Mouse (Mus musculus) lung, embryonic 16.5 days (tissue): ENCODE data around the gene Abcb8. TPM values are rescaled to one million over a fixed set of nuclear protein-coding genes. Genes with fewer than 3 reads are reported as not detected.
A peak's percentile ranks its signal among the peaks of the same experiment; 100 is the strongest.

Source experiments
- ATAC-seq: fragments of 200-750 bp; cut with Nextera tagmentation; 2 replicates; pipeline ENCODE4 v1.8.0; 2017; ENCODE audit warnings: low read depth, mild to moderate bottlenecking, moderate library complexity
- H3K27ac ChIP-seq: fragments of 300-500 bp; sonication (generic); 2 replicates; pipeline ENCODE4 v1.5.1; 2014; ENCODE audit warnings: mild to moderate bottlenecking, control low read depth, low read length
- H3K27me3 ChIP-seq: fragments of 300-500 bp; sonication (generic); 2 replicates; pipeline ENCODE4 v1.6.1; 2014; ENCODE audit warnings: low read depth, low read length, mixed read lengths; ENCODE audit not compliant: control insufficient read depth, insufficient read depth
- H3K36me3 ChIP-seq: fragments of 300-500 bp; sonication (generic); 2 replicates; pipeline ENCODE4 v1.6.1; 2014; ENCODE audit warnings: low read length; ENCODE audit not compliant: control insufficient read depth, insufficient read depth
- H3K4me1 ChIP-seq: fragments of 300-500 bp; sonication (generic); replicated peaks from 2 replicates; pipeline ENCODE4 v1.6.1; 2014; ENCODE audit warnings: low read length, mixed read lengths; ENCODE audit not compliant: control insufficient read depth, insufficient read depth
- H3K4me2 ChIP-seq: fragments of 300-500 bp; sonication (generic); 2 replicates; pipeline ENCODE4 v1.6.1; 2014; ENCODE audit warnings: low read depth, low read length, control low read depth
- H3K4me3 ChIP-seq: fragments of 300-500 bp; sonication (generic); 2 replicates; pipeline ENCODE4 v1.5.1; 2014; ENCODE audit warnings: mild to moderate bottlenecking, low read length, control low read depth
- H3K9ac ChIP-seq: fragments of 300-500 bp; sonication (generic); 2 replicates; pipeline ENCODE4 v1.6.1; 2014; ENCODE audit warnings: low read length, control low read depth
- H3K9me3 ChIP-seq: fragments of 300-500 bp; sonication (generic); 2 replicates; pipeline ENCODE4 v1.6.1; 2016; ENCODE audit warnings: low read length; ENCODE audit not compliant: control insufficient read depth
- WGBS: fragments of 180-500 bp; shearing (Covaris S2); extraction: QIAGEN DNeasy Blood & Tissue Kit; methylation state at CpG from one replicate; pipeline ENCODE4 v1.1.7; 2014; 5-methylcytosine and 5-hydroxymethylcytosine counted together
- polyA plus RNA-seq: library from polyadenylated mRNA; unstranded; fragments of >200 nt; fragmentation: Nextera tagmentation; extraction: Ambion mirVana; gene quantifications from 2 replicates; pipeline ENCODE4 v1.2.1, GENCODE M21; 2015

Gene Abcb8
- polyA plus RNA-seq, 1 experiment from 2014 or later: 48.0 TPM

DNA sequence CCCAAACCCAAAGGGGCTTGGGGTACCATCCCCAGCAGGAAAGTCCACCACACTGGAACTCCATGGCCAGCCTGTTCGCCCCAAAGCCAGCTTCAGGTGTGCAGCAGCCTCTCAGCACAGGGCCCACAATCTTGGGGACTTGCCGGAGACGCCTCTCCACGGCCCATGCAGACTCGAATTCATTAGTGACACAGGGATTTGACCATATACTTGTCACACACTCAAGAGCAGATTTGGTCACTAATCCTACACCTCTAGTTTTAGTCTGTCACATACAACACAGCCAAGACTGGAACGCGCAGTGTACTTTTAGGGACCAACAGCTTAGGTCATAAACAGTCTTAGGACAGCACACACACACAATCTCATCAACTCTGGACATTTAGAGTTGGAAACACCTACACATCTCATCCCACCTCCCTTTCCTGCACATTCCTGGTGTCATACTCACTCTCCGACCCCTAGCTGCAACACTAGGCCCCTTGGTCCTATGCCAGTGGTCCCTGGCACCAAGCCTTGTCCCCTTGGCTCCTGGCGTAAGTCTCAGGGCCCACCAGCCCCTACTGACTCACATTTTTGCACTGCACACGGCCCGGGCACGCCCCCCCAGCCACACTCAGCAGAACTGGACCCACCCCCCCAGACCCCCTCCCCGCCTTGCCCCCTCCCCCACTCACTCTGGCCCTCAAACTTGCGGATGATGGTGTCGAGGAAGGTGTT lies 42.8 kb upstream of the Abcb8 start:
- no peaks in the 10 kb centered on the region for H3K36me3 ChIP-seq
- H3K9me3 ChIP-seq: no peaks in the 10 kb centered on the region
- H3K4me2 ChIP-seq: peak overlapping the region; percentile 95
- peak overlapping the region; percentile 65 for H3K4me3 ChIP-seq
- 33% methylated on average over 15 of the region's 15 CpGs for WGBS
- peaks cover 37% of the 10 kb centered on the region for H3K4me1 ChIP-seq
- peaks cover 26% of the 10 kb centered on the region for H3K27me3 ChIP-seq
- ATAC-seq: no peak
- no peak overlapping the region for H3K27ac ChIP-seq
- H3K9ac ChIP-seq: peak overlapping the region; percentile 69

DNA sequence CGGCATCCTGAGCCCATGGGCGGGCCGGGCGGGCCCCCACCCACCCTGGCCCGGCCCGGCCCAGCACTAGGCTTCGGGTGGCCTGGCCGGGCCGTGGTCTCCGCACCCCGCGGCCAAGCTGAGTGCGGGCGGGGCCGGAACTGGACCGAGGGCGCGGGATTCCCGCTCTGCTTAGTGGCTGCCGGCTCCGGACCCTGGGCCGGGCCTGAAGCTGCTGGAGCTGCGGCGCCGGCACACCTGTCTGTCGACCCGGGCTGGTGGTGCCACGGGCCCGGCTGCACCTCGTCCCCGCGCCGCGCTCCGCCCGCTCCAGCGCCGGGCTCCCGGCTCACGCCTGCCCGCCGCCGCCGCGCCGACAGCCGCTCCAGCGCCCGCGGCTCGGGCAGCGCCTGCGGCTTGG lies 42.2 kb upstream of the Abcb8 start, which contains the start of gene Kcnh2:
TSS of gene Kcnh2 (minus strand) at position 327 of the 400 bp plus-strand sequence.
- H3K36me3 ChIP-seq: no peaks in the 10 kb centered on the region
- H3K4me1 ChIP-seq: peaks cover 37% of the 10 kb centered on the region
- H3K27ac ChIP-seq: peak within 1 kb of the TSS; percentile 76
- peak within 1 kb of the TSS; percentile 65 for H3K4me3 ChIP-seq
- H3K9me3 ChIP-seq: no peaks in the 10 kb centered on the region
- peak within 1 kb of the TSS; percentile 69 for H3K9ac ChIP-seq
- peaks cover 26% of the 10 kb centered on the region for H3K27me3 ChIP-seq
- 0% methylated on average over 49 of the region's 53 CpGs for WGBS
- peak; percentile 15 for ATAC-seq
- peak within 1 kb of the TSS; percentile 95 for H3K4me2 ChIP-seq

DNA sequence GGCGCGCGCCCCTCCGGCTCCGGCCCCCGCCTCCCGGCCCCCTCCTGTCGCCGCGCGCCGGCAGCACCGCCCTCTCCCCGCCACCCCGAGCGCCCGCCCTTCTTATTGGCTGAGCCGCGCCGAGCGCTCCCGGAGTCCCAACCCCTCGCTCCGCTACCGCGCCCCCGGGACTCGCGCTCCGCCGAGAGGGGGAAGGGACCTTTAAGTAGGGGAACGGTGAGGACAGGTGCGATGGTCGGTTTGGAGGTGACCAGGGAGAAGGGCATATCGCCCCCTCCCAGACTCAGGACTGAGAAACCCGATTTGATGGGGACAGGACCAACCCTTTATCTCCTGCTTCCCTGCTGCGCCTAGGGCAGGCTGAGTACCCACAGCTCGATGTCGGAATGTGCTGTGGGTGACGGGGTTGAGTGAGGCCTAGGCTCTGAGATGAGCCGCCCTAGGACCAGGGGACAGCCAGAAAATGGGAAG lies 41.7 kb upstream of the Abcb8 start:
- H3K4me1 ChIP-seq: peaks cover 37% of the 10 kb centered on the region
- H3K27ac ChIP-seq: peak overlapping the region; percentile 76
- ATAC-seq: peak; percentile 84
- H3K36me3 ChIP-seq: no peaks in the 10 kb centered on the region
- H3K27me3 ChIP-seq: peaks cover 26% of the 10 kb centered on the region
- H3K4me3 ChIP-seq: peak overlapping the region; percentile 65
- peak overlapping the region; percentile 69 for H3K9ac ChIP-seq
- peak overlapping the region; percentile 95 for H3K4me2 ChIP-seq
- under 1% methylated on average over 17 of the region's 41 CpGs for WGBS
- H3K9me3 ChIP-seq: no peaks in the 10 kb centered on the region

DNA sequence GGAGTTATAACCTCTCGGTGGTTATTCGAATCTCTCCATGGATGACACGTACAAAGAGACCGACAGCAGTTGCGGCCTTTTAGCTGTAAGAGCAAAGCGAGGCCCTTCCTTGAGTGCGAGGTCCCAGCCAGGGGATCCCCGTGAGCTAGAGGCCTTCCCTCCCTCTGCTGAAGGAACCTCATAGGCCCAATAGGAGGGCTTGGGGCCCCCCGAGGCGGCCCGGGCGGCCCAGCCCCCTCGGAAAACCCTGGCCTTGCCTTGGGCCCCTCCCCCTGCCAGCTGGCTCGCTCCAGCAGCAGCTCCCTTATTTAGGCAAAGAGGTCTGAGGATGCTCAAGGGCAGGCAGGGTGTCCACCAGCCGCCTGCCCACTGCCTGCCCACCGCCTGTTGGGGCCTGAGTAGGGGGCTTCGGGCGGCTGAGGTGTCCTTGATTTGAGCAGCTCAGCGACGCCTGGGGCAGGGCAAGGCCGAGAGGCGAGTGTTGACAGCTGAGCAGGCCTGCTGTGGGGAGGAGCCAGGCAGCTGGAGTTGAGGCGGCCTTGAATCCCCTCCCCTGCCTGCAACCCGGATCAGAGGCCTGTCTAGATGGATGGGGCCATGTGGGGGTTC lies 41.1 kb upstream of the Abcb8 start:
- Histone ChIP-seq H3K27ac (peak overlapping the region; percentile 76), H3K9ac (peak overlapping the region; percentile 35), H3K4me2 (peak overlapping the region; percentile 95), H3K4me1 (peaks cover 37% of the 10 kb centered on the region), H3K27me3 (peaks cover 26% of the 10 kb centered on the region), H3K9me3 (no peaks in the 10 kb centered on the region), H3K4me3 (peak overlapping the region; percentile 65), H3K36me3 (no peaks in the 10 kb centered on the region)
- WGBS: 1% methylated on average over 24 of the region's 24 CpGs
- ATAC-seq: peak; percentile 77

DNA sequence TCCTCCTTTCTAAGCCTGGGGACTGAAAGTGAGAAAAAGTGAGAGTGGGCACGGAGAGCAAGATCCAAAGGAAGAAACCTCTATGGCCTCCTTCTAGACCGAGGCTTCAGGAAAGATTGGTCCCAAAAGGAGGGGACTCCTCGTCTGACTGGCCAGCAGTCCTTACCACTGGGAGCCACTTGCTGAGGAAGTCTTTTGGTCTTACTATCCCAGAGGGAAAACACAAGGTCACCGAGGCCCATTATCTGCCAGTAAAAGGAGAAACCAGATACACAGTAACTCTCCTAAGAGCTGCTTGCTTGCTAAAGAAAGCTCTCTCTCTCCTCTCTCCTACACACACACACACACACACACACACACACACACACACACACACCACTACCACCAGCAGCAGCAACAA lies 40.1 kb upstream of the Abcb8 start:
- 23% methylated on average over 4 of the region's 4 CpGs for WGBS
- H3K9me3 ChIP-seq: no peaks in the 10 kb centered on the region
- no peak overlapping the region for H3K4me2 ChIP-seq
- H3K9ac ChIP-seq: no peak overlapping the region
- no peak for ATAC-seq
- H3K4me3 ChIP-seq: no peak overlapping the region
- peaks cover 26% of the 10 kb centered on the region for H3K27me3 ChIP-seq
- H3K27ac ChIP-seq: peak overlapping the region; percentile 76
- H3K4me1 ChIP-seq: peaks cover 28% of the 10 kb centered on the region
- no peaks in the 10 kb centered on the region for H3K36me3 ChIP-seq

DNA sequence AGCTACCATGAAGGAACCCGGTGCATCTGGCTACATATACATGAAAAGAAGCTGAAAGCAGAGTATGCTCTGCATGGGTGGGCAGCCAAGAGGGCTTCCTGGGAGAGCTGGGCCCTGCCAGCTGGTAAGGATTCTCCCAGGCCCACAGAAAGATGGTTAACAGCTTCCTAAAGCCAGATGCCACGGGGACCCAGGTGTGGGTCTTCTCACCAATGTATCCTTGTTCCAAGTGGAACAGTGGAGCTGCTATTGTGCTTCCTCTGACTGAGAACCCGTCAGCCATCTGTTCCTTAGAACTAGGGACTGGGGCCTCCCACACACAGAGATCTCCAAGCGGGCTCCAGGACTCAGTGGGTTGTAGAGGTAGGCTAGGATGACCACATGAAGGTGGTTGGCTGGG lies 36.7 kb upstream of the Abcb8 start:
- no peaks in the 10 kb centered on the region for H3K36me3 ChIP-seq
- no peak for ATAC-seq
- peaks cover 11% of the 10 kb centered on the region for H3K4me1 ChIP-seq
- H3K27me3 ChIP-seq: peaks cover 15% of the 10 kb centered on the region
- 47% methylated on average over 4 of the region's 4 CpGs for WGBS
- no peak overlapping the region for H3K4me2 ChIP-seq
- no peak overlapping the region for H3K9ac ChIP-seq
- no peak overlapping the region for H3K4me3 ChIP-seq
- no peak overlapping the region for H3K27ac ChIP-seq
- H3K9me3 ChIP-seq: no peaks in the 10 kb centered on the region

DNA sequence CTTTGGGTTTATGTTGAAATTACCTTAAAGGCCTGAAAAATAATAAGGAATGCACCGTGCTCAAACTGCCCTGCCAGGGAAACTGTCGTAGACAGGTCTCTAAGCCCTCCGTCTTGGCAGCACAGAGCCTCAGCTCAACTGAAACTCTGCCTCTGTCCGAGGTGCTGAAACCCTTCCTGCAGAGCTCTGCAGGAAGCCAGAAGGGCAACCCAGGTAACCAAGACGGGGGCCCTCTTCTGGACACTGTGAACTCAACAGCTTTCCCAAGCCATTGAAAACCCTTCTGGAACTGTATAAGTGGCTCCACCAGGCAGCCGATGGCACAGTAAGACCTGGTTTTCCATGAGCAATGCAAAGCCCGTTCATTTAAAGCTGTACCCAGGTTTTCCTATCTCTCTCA lies 36.0 kb upstream of the Abcb8 start:
- H3K27ac ChIP-seq: no peak overlapping the region
- no peaks in the 10 kb centered on the region for H3K9me3 ChIP-seq
- peaks cover 9% of the 10 kb centered on the region for H3K4me1 ChIP-seq
- 5% methylated on average over 7 of the region's 7 CpGs for WGBS
- peak; percentile 38 for ATAC-seq
- H3K4me2 ChIP-seq: no peak overlapping the region
- no peak overlapping the region for H3K9ac ChIP-seq
- peaks cover 13% of the 10 kb centered on the region for H3K27me3 ChIP-seq
- H3K4me3 ChIP-seq: no peak overlapping the region
- H3K36me3 ChIP-seq: no peaks in the 10 kb centered on the region

DNA sequence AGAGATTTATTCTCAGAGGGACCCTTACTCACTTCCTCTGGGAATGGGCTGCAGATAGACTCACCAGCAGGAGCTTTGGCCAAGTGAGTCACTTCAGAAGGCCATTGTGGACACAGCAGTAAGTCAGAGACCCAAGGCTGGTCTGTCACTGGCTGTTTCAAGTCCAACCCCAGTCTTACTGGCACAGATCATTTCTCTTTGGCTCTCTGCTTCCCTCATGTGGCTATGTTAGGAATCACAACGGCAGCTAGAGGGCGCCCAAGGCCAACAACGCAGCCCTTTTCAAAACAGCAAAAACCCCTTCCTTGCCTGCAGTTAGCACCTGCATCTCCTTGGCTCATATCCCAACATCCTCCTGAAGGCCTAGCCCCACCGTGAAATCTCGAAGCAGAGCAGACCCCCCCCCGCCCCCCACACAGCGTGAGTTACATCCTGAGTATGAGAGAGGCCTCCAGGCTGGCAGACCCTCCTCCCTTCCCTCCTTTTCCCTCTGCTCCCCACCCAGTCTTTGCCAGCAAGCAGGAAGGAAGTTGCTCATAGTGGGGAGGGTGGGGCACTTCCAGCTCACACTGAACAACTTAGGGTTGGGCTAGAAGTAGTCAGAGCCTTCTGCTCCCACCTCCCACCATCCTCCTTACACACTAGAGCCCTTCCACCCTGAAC lies 32.5 kb upstream of the Abcb8 start:
- peak; percentile 70 for ATAC-seq
- WGBS: 0% methylated on average over 7 of the region's 7 CpGs
- peaks cover 2% of the 10 kb centered on the region; the same call in 1 of the 2 replicates for H3K4me1 ChIP-seq
- no peak overlapping the region for H3K9ac ChIP-seq
- H3K9me3 ChIP-seq: no peaks in the 10 kb centered on the region
- H3K27me3 ChIP-seq: no peaks in the 10 kb centered on the region
- H3K27ac ChIP-seq: 0 out of 2 replicates have a peak overlapping the region, but pooled peaks have one; percentile 21
- H3K36me3 ChIP-seq: no peaks in the 10 kb centered on the region
- H3K4me2 ChIP-seq: no peak overlapping the region
- no peak overlapping the region for H3K4me3 ChIP-seq

DNA sequence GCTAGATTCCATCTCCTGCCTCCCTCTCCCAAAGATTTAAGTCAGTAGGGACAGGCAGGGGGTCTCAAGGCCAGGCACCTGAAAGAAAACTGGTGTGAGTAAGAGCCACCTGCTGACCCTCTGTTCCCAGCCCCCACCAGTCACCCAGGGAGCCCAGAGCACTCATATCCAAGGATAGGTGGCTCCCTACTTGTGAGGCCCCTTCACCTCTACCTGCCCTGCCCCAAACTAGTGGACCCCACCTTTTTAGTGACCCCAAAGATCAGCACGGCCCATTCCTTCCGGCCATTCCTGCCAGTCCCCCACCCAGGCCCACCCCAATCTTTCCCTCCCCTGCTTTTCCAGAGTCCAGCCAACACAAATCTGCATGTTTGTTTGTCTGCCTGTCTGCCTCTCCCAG lies 30.0 kb upstream of the Abcb8 start:
- H3K4me1 ChIP-seq: peaks cover 2% of the 10 kb centered on the region; the same call in 1 of the 2 replicates
- no peak for ATAC-seq
- 63% methylated on average over 2 of the region's 2 CpGs for WGBS

More for the DNA sequence above, 30.0 kb upstream of the Abcb8 start:
- Histone ChIP-seq H3K9ac (no peak overlapping the region), H3K27me3 (no peaks in the 10 kb centered on the region), H3K4me3 (no peak overlapping the region), H3K4me2 (no peak overlapping the region), H3K9me3 (no peaks in the 10 kb centered on the region), H3K36me3 (no peaks in the 10 kb centered on the region), H3K27ac (no peak overlapping the region)
